Mouse (Mus musculus): ENCODE measurements at regions not wholly inside any gene's neighbourhood (a gene's known extent, or its start where the extent isn't known, plus 50 kb on each side); places are given as distances from the start of the nearest gene placed in this dataset.

- Histone ChIP-seq H3K9ac (no peak overlapping the region), H3K4me2 (no peak overlapping the region), H3K27ac (replicated peaks) (no peak overlapping the region), H3K36me3 (no peaks in the 10 kb centered on the region), H3K4me3 (no peak overlapping the region), H3K27me3 (no peaks in the 10 kb centered on the region), H3K9me3 (no peaks in the 10 kb centered on the region), H3K4me1 (replicated peaks) (no peaks in the 10 kb centered on the region)
- WGBS = 70% methylated on average over 3 of the region's 3 CpGs
- no peak for ATAC-seq (ENCODE audit: low FRiP score, low read depth)
These were observed 209.1 kb downstream of the Mtx2 start for GRCm38 (mm10) chr2:75034708-75035107.

DNA sequence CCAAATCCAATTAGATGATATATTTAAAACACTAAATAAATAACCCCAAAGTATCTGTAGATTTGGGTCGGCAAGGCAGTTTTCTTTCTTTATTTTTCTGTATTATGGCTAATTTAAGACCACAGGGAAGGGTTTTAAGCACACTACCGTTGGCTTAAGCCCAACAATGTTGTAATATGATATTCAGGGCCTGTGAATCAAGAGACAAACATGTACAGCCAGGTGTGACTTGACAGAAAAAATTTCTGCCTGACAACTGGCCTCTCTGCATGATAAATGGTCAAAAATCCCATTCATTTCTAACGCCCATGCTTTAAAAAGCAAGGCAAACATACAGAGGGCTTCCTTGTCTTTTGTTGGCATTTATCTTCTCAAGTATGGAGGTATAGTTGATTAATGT is 213.5 kb downstream of the Mtx2 start:
- no peak overlapping the region for H3K27ac ChIP-seq (replicated peaks)
- no peaks in the 10 kb centered on the region for H3K36me3 ChIP-seq
- H3K9me3 ChIP-seq = no peaks in the 10 kb centered on the region
- ATAC-seq (ENCODE audit: low FRiP score, low read depth) = no peak
- no peaks in the 10 kb centered on the region for H3K27me3 ChIP-seq
- no peaks in the 10 kb centered on the region for H3K4me1 ChIP-seq (replicated peaks)
- H3K4me2 ChIP-seq = no peak overlapping the region
- no peak overlapping the region for H3K9ac ChIP-seq
- WGBS = 69% methylated on average over 3 of the region's 3 CpGs
- no peak overlapping the region for H3K4me3 ChIP-seq

DNA sequence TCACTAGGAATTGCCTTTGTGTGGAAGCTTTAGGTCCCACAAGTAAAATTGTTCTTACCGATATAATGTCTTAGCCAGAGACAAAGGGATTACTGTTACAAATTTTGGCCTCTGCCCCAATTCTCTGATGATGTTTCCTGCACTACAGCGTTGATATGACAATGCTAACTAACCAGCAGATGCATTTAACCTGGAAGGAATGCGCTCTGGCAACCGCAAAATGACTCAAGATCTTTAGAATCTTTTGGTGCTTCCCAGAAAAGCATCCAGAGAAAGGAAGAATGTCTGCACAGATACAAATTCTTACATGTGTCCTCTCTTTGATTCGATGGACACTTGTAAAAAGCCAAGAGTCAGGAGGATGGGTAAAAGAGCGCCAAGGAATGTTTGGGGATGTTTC is 221.3 kb downstream of the Mtx2 start:
- Histone ChIP-seq H3K4me3 (no peak overlapping the region), H3K27ac (replicated peaks) (no peak overlapping the region), H3K4me2 (no peak overlapping the region), H3K4me1 (replicated peaks) (no peaks in the 10 kb centered on the region), H3K27me3 (no peaks in the 10 kb centered on the region), H3K36me3 (no peaks in the 10 kb centered on the region), H3K9me3 (no peaks in the 10 kb centered on the region), H3K9ac (no peak overlapping the region)
- WGBS = 76% methylated on average over 6 of the region's 6 CpGs
- no peak for ATAC-seq (ENCODE audit: low FRiP score, low read depth)

- H3K9me3 ChIP-seq = no peaks in the 10 kb centered on the region
- no peaks in the 10 kb centered on the region for H3K36me3 ChIP-seq
- H3K4me3 ChIP-seq = no peak overlapping the region
- H3K4me1 ChIP-seq (replicated peaks) = no peaks in the 10 kb centered on the region
- WGBS = 35% methylated on average over 6 of the region's 6 CpGs
- no peak overlapping the region for H3K4me2 ChIP-seq
- H3K27me3 ChIP-seq = no peaks in the 10 kb centered on the region
- ATAC-seq (ENCODE audit: low FRiP score, low read depth) = no peak
- H3K27ac ChIP-seq (replicated peaks) = no peak overlapping the region
- no peak overlapping the region for H3K9ac ChIP-seq
These were observed 222.5 kb downstream of the Mtx2 start for GRCm38 (mm10) chr2:75048071-75048470.

- no peaks in the 10 kb centered on the region for H3K36me3 ChIP-seq
- H3K4me2 ChIP-seq = peak overlapping the region; percentile 77
- H3K4me3 ChIP-seq = peak overlapping the region; percentile 39
- H3K9me3 ChIP-seq = no peaks in the 10 kb centered on the region
- H3K27ac ChIP-seq (replicated peaks) = peak overlapping the region; percentile 63; the same call in 1 of the 2 replicates
- no peaks in the 10 kb centered on the region for H3K27me3 ChIP-seq
- peaks cover 7% of the 10 kb centered on the region for H3K4me1 ChIP-seq (replicated peaks)
- ATAC-seq (ENCODE audit: low FRiP score, low read depth) = peak; percentile 77
- WGBS = 22% methylated on average over 14 of the region's 14 CpGs
- peak overlapping the region; percentile 36 for H3K9ac ChIP-seq
These were observed 229.0 kb downstream of the Mtx2 start for GRCm38 (mm10) chr2:75054474-75055186.

GRCm38 (mm10) chr2:75055187-75055543 is 229.6 kb downstream of the Mtx2 start:
- Histone ChIP-seq H3K36me3 (no peaks in the 10 kb centered on the region), H3K4me3 (peak overlapping the region; percentile 39), H3K4me2 (peak overlapping the region; percentile 77), H3K4me1 (replicated peaks) (peaks cover 11% of the 10 kb centered on the region), H3K27me3 (no peaks in the 10 kb centered on the region), H3K27ac (replicated peaks) (0 out of 2 replicates have a peak overlapping the region, but pooled peaks have one; percentile 63), H3K9me3 (no peaks in the 10 kb centered on the region), H3K9ac (peak overlapping the region; percentile 36; the same call in 1 of the 2 replicates)
- peak; percentile 57; the same call in 1 of the 2 replicates for ATAC-seq (ENCODE audit: low FRiP score, low read depth)
- 1% methylated on average over 6 of the region's 6 CpGs for WGBS

GRCm38 (mm10) chr2:75061009-75061408 is 235.4 kb downstream of the Mtx2 start:
- Histone ChIP-seq H3K9me3 (no peaks in the 10 kb centered on the region), H3K27me3 (no peaks in the 10 kb centered on the region), H3K4me3 (no peak overlapping the region), H3K9ac (no peak overlapping the region), H3K4me2 (peak overlapping the region; percentile 25; the same call in 1 of the 2 replicates), H3K27ac (replicated peaks) (peak overlapping the region; percentile 66), H3K4me1 (replicated peaks) (peaks cover 33% of the 10 kb centered on the region), H3K36me3 (no peaks in the 10 kb centered on the region)
- peak; percentile 45; the same call in 1 of the 2 replicates for ATAC-seq (ENCODE audit: low FRiP score, low read depth)
- WGBS = 25% methylated on average over 7 of the region's 7 CpGs

- Histone ChIP-seq H3K4me2 (peak overlapping the region; percentile 26), H3K4me1 (replicated peaks) (peaks cover 33% of the 10 kb centered on the region), H3K9me3 (no peaks in the 10 kb centered on the region), H3K27me3 (no peaks in the 10 kb centered on the region), H3K27ac (replicated peaks) (peak overlapping the region; percentile 81), H3K4me3 (no peak overlapping the region), H3K36me3 (no peaks in the 10 kb centered on the region), H3K9ac (no peak overlapping the region)
- ATAC-seq (ENCODE audit: low FRiP score, low read depth) = peak; percentile 50; the same call in 1 of the 2 replicates
- WGBS = 33% methylated on average over 12 of the region's 12 CpGs
These were observed 236.0 kb downstream of the Mtx2 start for GRCm38 (mm10) chr2:75061456-75062188.

- no peaks in the 10 kb centered on the region for H3K27me3 ChIP-seq
- ATAC-seq (ENCODE audit: low FRiP score, low read depth) = no peak
- no peak overlapping the region for H3K4me2 ChIP-seq
- peaks cover 33% of the 10 kb centered on the region for H3K4me1 ChIP-seq (replicated peaks)
- WGBS = 72% methylated on average over 7 of the region's 7 CpGs
- H3K36me3 ChIP-seq = no peaks in the 10 kb centered on the region
- H3K4me3 ChIP-seq = no peak overlapping the region
- H3K27ac ChIP-seq (replicated peaks) = peak overlapping the region; percentile 81
- H3K9ac ChIP-seq = no peak overlapping the region
- no peaks in the 10 kb centered on the region for H3K9me3 ChIP-seq
These were observed 236.5 kb downstream of the Mtx2 start for GRCm38 (mm10) chr2:75062189-75062510.

- H3K27ac ChIP-seq (replicated peaks) = no peak overlapping the region
- H3K4me2 ChIP-seq = no peak overlapping the region
- H3K27me3 ChIP-seq = no peaks in the 10 kb centered on the region
- H3K9ac ChIP-seq = no peak overlapping the region
- H3K9me3 ChIP-seq = no peaks in the 10 kb centered on the region
- WGBS = 71% methylated on average over 10 of the region's 10 CpGs
- no peak overlapping the region for H3K4me3 ChIP-seq
- H3K36me3 ChIP-seq = no peaks in the 10 kb centered on the region
- H3K4me1 ChIP-seq (replicated peaks) = peaks cover 36% of the 10 kb centered on the region
- ATAC-seq (ENCODE audit: low FRiP score, low read depth) = no peak
These were observed 239.0 kb downstream of the Mtx2 start for GRCm38 (mm10) chr2:75064406-75065115.

DNA sequence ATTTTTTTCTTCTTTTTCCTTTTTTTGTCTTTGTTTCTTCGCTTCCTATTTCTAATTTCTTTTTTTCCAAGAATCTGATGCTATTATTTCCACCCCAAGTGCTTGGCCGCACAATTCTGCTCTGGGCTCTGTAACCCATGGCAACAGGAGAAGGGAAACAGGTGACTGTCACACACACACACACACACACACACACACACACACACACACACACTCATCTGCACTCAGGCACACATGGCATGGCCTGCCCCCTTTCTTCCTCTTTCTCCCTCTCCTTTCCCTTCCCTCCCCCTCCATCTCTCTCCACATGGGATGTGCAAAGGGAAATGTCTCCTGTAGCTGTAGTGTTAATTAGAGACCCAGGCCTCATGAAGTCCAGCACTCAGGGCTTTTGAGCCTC is 239.7 kb downstream of the Mtx2 start:
- H3K4me1 ChIP-seq (replicated peaks) = peaks cover 30% of the 10 kb centered on the region
- no peak for ATAC-seq (ENCODE audit: low FRiP score, low read depth)
- WGBS = 37% methylated on average over 2 of the region's 2 CpGs

GRCm38 (mm10) chr2:75069321-75069720 is 243.7 kb downstream of the Mtx2 start:
- Histone ChIP-seq H3K9ac (no peak overlapping the region), H3K4me1 (replicated peaks) (peaks cover 38% of the 10 kb centered on the region), H3K4me3 (no peak overlapping the region), H3K27ac (replicated peaks) (no peak overlapping the region), H3K9me3 (no peaks in the 10 kb centered on the region), H3K27me3 (no peaks in the 10 kb centered on the region), H3K36me3 (no peaks in the 10 kb centered on the region), H3K4me2 (no peak overlapping the region)
- ATAC-seq (ENCODE audit: low FRiP score, low read depth) = no peak
- 80% methylated on average over 2 of the region's 2 CpGs for WGBS

More for the DNA sequence above, 239.7 kb downstream of the Mtx2 start:
- no peak overlapping the region for H3K4me3 ChIP-seq
- no peak overlapping the region for H3K4me2 ChIP-seq
- no peaks in the 10 kb centered on the region for H3K27me3 ChIP-seq
- peak overlapping the region; percentile 10; the same call in 1 of the 2 replicates for H3K27ac ChIP-seq (replicated peaks)
- no peaks in the 10 kb centered on the region for H3K36me3 ChIP-seq
- no peaks in the 10 kb centered on the region for H3K9me3 ChIP-seq
- no peak overlapping the region for H3K9ac ChIP-seq

Measured in hindbrain, embryonic 15.5 days (tissue).